Mouse (Mus musculus) liver, embryonic 13.5 days (tissue): ENCODE measurements at regions not wholly inside any gene's neighbourhood (a gene's known extent, or its start where the extent isn't known, plus 50 kb on each side); places are given as distances from the start of the nearest gene placed in this dataset.

Source experiments
- ATAC-seq: fragments of 200-750 bp; cut with Nextera tagmentation; 2 replicates; pipeline ENCODE4 v1.8.0; 2017; ENCODE audit warnings: low read depth, mild to moderate bottlenecking, moderate number of reproducible peaks, moderate library complexity
- DNase-seq: peaks from one replicate; pipeline ENCODE4 v3.0.0; 2022
- H3K27ac ChIP-seq: fragments of 300-500 bp; sonication (generic); 2 replicates; pipeline ENCODE4 v1.5.1; 2015; ENCODE audit warnings: moderate library complexity, mild to moderate bottlenecking, inconsistent platforms
- H3K27me3 ChIP-seq: fragments of 300-500 bp; sonication (generic); 2 replicates; pipeline ENCODE4 v1.6.1; 2015; ENCODE audit warnings: mild to moderate bottlenecking, inconsistent platforms
- H3K36me3 ChIP-seq: fragments of 300-500 bp; sonication (generic); 2 replicates; pipeline ENCODE4 v1.6.1; 2015; ENCODE audit warnings: mild to moderate bottlenecking, inconsistent platforms
- H3K4me1 ChIP-seq: fragments of 300-500 bp; sonication (generic); replicated peaks from 2 replicates; pipeline ENCODE4 v1.6.1; 2015; ENCODE audit warnings: inconsistent platforms
- H3K4me2 ChIP-seq: fragments of 300-500 bp; sonication (generic); 2 replicates; pipeline ENCODE4 v1.6.1; 2015; ENCODE audit warnings: inconsistent platforms, mild to moderate bottlenecking, moderate library complexity
- H3K4me3 ChIP-seq: fragments of 300-500 bp; sonication (generic); replicated peaks from 2 replicates; pipeline ENCODE4 v1.5.1; 2015; ENCODE audit warnings: mild to moderate bottlenecking, inconsistent platforms
- H3K9ac ChIP-seq: fragments of 300-500 bp; sonication (generic); 2 replicates; pipeline ENCODE4 v1.6.1; 2015; ENCODE audit warnings: mild to moderate bottlenecking, inconsistent platforms
- H3K9me3 ChIP-seq: fragments of 300-500 bp; sonication (generic); replicated peaks from 2 replicates; pipeline ENCODE4 v1.6.1; 2016; ENCODE audit warnings: inconsistent platforms
- WGBS: fragments of 180-500 bp; shearing (Covaris S2); methylation state at CpG from one replicate; pipeline ENCODE4 v1.1.7; 2015; ENCODE audit not compliant: insufficient replicate concordance; 5-methylcytosine and 5-hydroxymethylcytosine counted together

- 67% methylated on average over 9 of the region's 9 CpGs for WGBS
These were observed 50.8 kb upstream of the Elk3 start for GRCm38 (mm10) chr10:93361654-93362195.

DNA sequence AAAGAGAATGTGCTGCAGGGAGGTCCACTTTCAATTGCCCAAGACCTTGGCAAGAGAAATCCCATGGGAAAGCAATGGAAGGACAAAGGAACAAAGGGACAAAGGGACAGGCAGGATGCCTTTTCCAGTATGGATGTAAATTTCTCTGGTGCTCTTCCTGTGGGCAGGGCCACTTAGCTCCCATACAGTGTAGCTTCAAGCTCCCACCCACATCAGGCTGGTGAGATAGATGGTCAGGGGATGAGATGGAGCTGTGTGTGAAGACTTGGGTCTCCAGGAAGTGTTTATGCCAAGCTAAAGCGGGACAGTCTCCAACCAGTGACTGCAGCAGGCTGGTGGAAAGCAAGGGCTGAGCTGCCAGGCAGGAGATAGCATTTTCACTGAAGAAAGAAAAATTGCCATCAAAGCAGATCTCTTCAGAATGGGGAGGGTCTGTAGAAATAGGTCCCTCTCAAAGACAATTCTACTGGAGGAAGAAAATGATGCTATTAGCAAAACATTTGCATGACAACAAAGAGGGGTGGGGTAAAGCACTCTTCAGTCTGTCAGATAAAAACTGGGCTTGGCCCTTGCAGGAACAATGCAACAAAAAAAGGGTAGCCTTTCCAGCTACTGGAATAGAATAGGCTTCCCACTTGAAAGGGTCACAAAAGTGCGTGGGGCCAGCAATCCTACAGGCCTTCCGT is 53.3 kb upstream of the Elk3 start:
- Histone ChIP-seq H3K4me3 (no peak overlapping the region), H3K4me2 (no peak overlapping the region), H3K27me3 (no peaks in the 10 kb centered on the region), H3K27ac (no peak overlapping the region), H3K9ac (no peak overlapping the region), H3K4me1 (no peaks in the 10 kb centered on the region), H3K36me3 (no peaks in the 10 kb centered on the region), H3K9me3 (no peaks in the 10 kb centered on the region)
- DNase-seq: no peak
- WGBS: 68% methylated on average over 3 of the region's 3 CpGs
- no peak for ATAC-seq

More at GRCm38 (mm10) chr10:93361654-93362195, 50.8 kb upstream of the Elk3 start:
- ATAC-seq: no peak
- Histone ChIP-seq H3K4me1 (no peaks in the 10 kb centered on the region), H3K36me3 (no peaks in the 10 kb centered on the region), H3K27ac (no peak overlapping the region), H3K4me3 (no peak overlapping the region), H3K27me3 (no peaks in the 10 kb centered on the region), H3K9ac (no peak overlapping the region), H3K4me2 (no peak overlapping the region), H3K9me3 (no peaks in the 10 kb centered on the region)
- DNase-seq: no peak

- Histone ChIP-seq H3K27ac (no peak overlapping the region), H3K36me3 (no peaks in the 10 kb centered on the region), H3K27me3 (no peaks in the 10 kb centered on the region), H3K4me3 (no peak overlapping the region), H3K4me1 (no peaks in the 10 kb centered on the region), H3K9ac (no peak overlapping the region), H3K9me3 (no peaks in the 10 kb centered on the region), H3K4me2 (no peak overlapping the region)
- 56% methylated on average over 7 of the region's 7 CpGs for WGBS
- no peak for DNase-seq
- ATAC-seq: no peak
These were observed 53.9 kb upstream of the Elk3 start for GRCm38 (mm10) chr10:93364881-93365280.

- Histone ChIP-seq H3K4me2 (no peak overlapping the region), H3K4me3 (no peak overlapping the region), H3K9ac (no peak overlapping the region), H3K27me3 (no peaks in the 10 kb centered on the region), H3K36me3 (no peaks in the 10 kb centered on the region), H3K4me1 (no peaks in the 10 kb centered on the region), H3K9me3 (no peaks in the 10 kb centered on the region), H3K27ac (no peak overlapping the region)
- 60% methylated on average over 6 of the region's 6 CpGs for WGBS
- ATAC-seq (no peak), DNase-seq (no peak)
These were observed 54.4 kb upstream of the Elk3 start for GRCm38 (mm10) chr10:93365318-93365717.

DNA sequence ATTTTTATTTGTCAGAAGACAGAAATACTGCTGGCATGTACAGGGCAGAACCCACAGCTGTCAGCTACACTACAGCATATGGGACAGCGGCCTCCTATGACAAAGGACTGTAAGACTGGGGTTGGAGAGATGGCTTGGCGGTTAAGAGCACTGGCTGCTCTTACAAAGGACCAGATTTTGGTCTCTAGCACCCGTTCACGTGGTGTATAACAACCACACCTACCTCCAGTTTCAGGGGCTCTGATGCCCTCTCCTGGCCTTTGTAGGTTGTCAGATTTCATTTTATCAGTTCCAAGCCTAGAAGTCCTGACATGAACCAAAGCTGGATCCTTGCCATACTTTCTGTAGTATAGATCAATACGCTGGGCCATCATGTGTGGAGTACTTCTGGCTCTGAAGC is 54.9 kb upstream of the Elk3 start:
- no peak for DNase-seq
- H3K4me2 ChIP-seq: no peak overlapping the region
- WGBS: 57% methylated on average over 5 of the region's 5 CpGs
- no peak overlapping the region for H3K4me3 ChIP-seq
- H3K27me3 ChIP-seq: no peaks in the 10 kb centered on the region
- H3K36me3 ChIP-seq: no peaks in the 10 kb centered on the region
- H3K4me1 ChIP-seq: no peaks in the 10 kb centered on the region
- ATAC-seq: no peak
- no peak overlapping the region for H3K9ac ChIP-seq
- H3K27ac ChIP-seq: no peak overlapping the region
- H3K9me3 ChIP-seq: no peaks in the 10 kb centered on the region

GRCm38 (mm10) chr10:93369737-93370136 is 58.8 kb upstream of the Elk3 start:
- Histone ChIP-seq H3K27ac (no peak overlapping the region), H3K4me3 (no peak overlapping the region), H3K27me3 (no peaks in the 10 kb centered on the region), H3K36me3 (no peaks in the 10 kb centered on the region), H3K4me1 (no peaks in the 10 kb centered on the region), H3K9ac (no peak overlapping the region), H3K9me3 (no peaks in the 10 kb centered on the region), H3K4me2 (no peak overlapping the region)
- DNase-seq (no peak), ATAC-seq (no peak)
- WGBS: 39% methylated on average over 3 of the region's 3 CpGs

GRCm38 (mm10) chr10:93370331-93370730 is 59.4 kb upstream of the Elk3 start:
- ATAC-seq: no peak
- Histone ChIP-seq H3K27me3 (no peaks in the 10 kb centered on the region), H3K4me1 (peaks cover 5% of the 10 kb centered on the region; the same call in 1 of the 2 replicates), H3K4me2 (no peak overlapping the region), H3K9me3 (no peaks in the 10 kb centered on the region), H3K36me3 (no peaks in the 10 kb centered on the region), H3K4me3 (no peak overlapping the region), H3K9ac (no peak overlapping the region), H3K27ac (no peak overlapping the region)
- 52% methylated on average over 6 of the region's 6 CpGs for WGBS
- no peak for DNase-seq

DNA sequence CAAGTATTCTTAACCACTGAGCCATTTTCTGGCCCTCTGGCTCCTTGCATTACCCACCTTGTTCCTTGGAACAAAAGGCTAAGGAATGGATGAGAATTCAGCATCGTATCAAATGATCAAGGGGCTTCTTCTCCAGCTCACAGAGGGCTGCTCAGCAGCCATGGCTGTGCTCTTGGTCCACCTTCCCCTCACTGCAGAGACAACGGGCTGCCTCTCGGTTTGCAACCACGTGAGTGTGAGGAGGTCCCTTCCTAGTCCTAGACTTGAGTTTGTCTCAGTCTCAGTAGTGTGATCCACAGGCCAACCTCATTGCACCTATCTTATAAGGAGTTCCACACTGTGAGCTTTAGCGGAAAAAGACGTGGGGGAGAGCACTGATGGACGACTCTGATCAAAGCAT is 61.3 kb upstream of the Elk3 start:
- no peak for DNase-seq
- H3K9me3 ChIP-seq: no peaks in the 10 kb centered on the region
- no peak overlapping the region for H3K9ac ChIP-seq
- ATAC-seq: no peak
- no peaks in the 10 kb centered on the region for H3K36me3 ChIP-seq
- no peak overlapping the region for H3K27ac ChIP-seq
- peaks cover 10% of the 10 kb centered on the region; the same call in 1 of the 2 replicates for H3K4me1 ChIP-seq
- WGBS: 69% methylated on average over 7 of the region's 7 CpGs
- no peak overlapping the region for H3K4me2 ChIP-seq
- H3K4me3 ChIP-seq: no peak overlapping the region
- no peaks in the 10 kb centered on the region for H3K27me3 ChIP-seq

- H3K27ac ChIP-seq: no peak overlapping the region
- no peak overlapping the region for H3K9ac ChIP-seq
- no peaks in the 10 kb centered on the region for H3K9me3 ChIP-seq
- 66% methylated on average over 5 of the region's 5 CpGs for WGBS
- peaks cover 10% of the 10 kb centered on the region; the same call in 1 of the 2 replicates for H3K4me1 ChIP-seq
- no peaks in the 10 kb centered on the region for H3K27me3 ChIP-seq
- ATAC-seq (no peak), DNase-seq (no peak)
- H3K4me3 ChIP-seq: no peak overlapping the region
- H3K4me2 ChIP-seq: no peak overlapping the region
- H3K36me3 ChIP-seq: no peaks in the 10 kb centered on the region
These were observed 62.3 kb upstream of the Elk3 start for GRCm38 (mm10) chr10:93373265-93373664.

DNA sequence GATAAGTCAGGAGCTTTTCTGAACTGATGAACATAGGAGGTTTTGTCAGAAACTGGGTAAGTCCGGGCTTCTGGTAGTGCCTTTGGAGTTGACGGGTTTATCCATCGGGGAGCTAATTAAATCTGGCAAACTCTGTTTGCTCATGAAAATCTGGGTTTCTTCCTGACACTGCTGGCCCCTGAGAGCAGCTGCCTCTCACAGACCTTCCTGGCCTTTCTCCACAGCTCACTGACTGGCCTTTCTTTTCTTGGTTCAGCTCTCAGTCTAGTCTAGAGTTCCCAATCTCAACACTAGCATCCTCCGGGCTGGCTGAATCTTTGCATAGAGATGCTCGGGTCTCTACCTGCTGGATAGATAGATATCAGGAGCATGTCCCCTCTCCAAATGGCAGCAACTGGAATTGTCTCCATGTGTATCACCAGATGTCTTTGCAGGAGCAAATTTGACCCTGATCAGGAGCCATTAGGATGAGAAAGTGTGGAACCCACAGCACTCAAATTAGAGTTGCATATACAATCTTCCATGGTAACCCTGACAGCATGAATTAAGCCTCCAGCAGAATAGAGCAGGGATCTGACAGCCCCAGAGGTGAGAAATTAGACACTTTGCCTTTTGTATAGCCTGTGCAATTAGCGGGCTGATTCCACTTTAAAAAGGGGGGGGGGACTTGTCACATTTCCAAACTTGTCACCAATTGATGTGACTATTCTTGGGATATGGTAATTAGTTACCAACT is 63.2 kb upstream of the Elk3 start:
- H3K4me2 ChIP-seq: no peak overlapping the region
- no peaks in the 10 kb centered on the region for H3K9me3 ChIP-seq
- no peaks in the 10 kb centered on the region for H3K36me3 ChIP-seq
- no peak for ATAC-seq
- peaks cover 10% of the 10 kb centered on the region; the same call in 1 of the 2 replicates for H3K4me1 ChIP-seq
- no peak for DNase-seq
- 76% methylated on average over 6 of the region's 6 CpGs for WGBS
- H3K27ac ChIP-seq: no peak overlapping the region
- no peak overlapping the region for H3K9ac ChIP-seq
- H3K4me3 ChIP-seq: no peak overlapping the region
- no peaks in the 10 kb centered on the region for H3K27me3 ChIP-seq

DNA sequence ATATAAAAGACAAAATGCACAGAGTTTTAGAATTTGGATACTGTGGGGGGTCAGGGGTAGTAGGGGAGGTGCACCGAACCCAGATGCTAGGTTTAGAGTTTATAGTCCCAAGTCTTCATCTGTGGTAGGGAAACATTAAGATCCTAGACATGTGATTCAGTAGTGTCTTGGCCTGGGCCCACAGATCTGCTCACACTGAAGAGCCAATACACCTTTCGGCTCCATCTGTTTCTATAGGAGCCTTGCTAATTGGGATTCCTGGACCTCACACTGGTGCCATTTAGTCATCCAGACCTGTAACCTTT is 63.7 kb upstream of the Elk3 start:
- Histone ChIP-seq H3K27me3 (no peaks in the 10 kb centered on the region), H3K9me3 (no peaks in the 10 kb centered on the region), H3K4me3 (no peak overlapping the region), H3K4me2 (no peak overlapping the region), H3K36me3 (no peaks in the 10 kb centered on the region), H3K27ac (no peak overlapping the region), H3K4me1 (peaks cover 10% of the 10 kb centered on the region; the same call in 1 of the 2 replicates), H3K9ac (no peak overlapping the region)
- DNase-seq: no peak
- no peak for ATAC-seq
- 61% methylated on average over 2 of the region's 2 CpGs for WGBS
